Mouse (Mus musculus) liver, adult 2 months (tissue): ENCODE data around the gene Cfap126. TPM values are rescaled to one million over a fixed set of nuclear protein-coding genes. Genes with fewer than 3 reads are reported as not detected.
"Not testable (repeated sequence)": the region's sequence is repeated elsewhere in the genome, so short reads cannot be mapped to it uniquely, and the experiment has no call there.

Experiments used
- DNase-seq: peaks from one replicate; pipeline ENCODE4 v3.0.0-alpha.2; 2011; ENCODE audit warnings: low read depth, low spot score; ENCODE audit errors: extremely low read depth
- H3K27ac ChIP-seq: fragments of 200-500 bp; replicated peaks from 2 replicates; pipeline ENCODE4 v1.5.1; 2012; ENCODE audit warnings: low read depth, mild to moderate bottlenecking, control low read depth, inconsistent platforms, low read length; ENCODE audit not compliant: insufficient read depth
- H3K27me3 ChIP-seq: fragments of 200-500 bp; 2 replicates; pipeline ENCODE4 v1.6.1; 2012; ENCODE audit warnings: mild to moderate bottlenecking, moderate library complexity, low read length, inconsistent platforms; ENCODE audit not compliant: control insufficient read depth, insufficient read depth
- H3K36me3 ChIP-seq: fragments of 200-500 bp; 2 replicates; pipeline ENCODE4 v1.6.1; 2012; ENCODE audit warnings: low read length, inconsistent platforms; ENCODE audit not compliant: control insufficient read depth, insufficient read depth
- H3K4me1 ChIP-seq: fragments of 200-500 bp; 2 replicates; pipeline ENCODE4 v1.6.1; 2011; ENCODE audit warnings: low read length; ENCODE audit not compliant: control insufficient read depth, insufficient read depth
- H3K4me3 ChIP-seq: fragments of 200-500 bp; 2 replicates; pipeline ENCODE4 v1.5.1; 2011; ENCODE audit warnings: low read depth, mild to moderate bottlenecking, control low read depth, low read length, moderate library complexity; ENCODE audit not compliant: insufficient read depth
- H3K79me2 ChIP-seq: fragments of 200-500 bp; 2 replicates; pipeline ENCODE4 v1.6.1; 2012; ENCODE audit warnings: inconsistent platforms, mild to moderate bottlenecking, low read length, moderate library complexity; ENCODE audit not compliant: control insufficient read depth, insufficient read depth
- H3K9ac ChIP-seq: fragments of 200-500 bp; 2 replicates; pipeline ENCODE4 v1.6.1; 2012; ENCODE audit warnings: low read depth, mild to moderate bottlenecking, control low read depth, inconsistent platforms, low read length
- CTCF ChIP-seq: fragments of 200-500 bp; IDR thresholded peaks from 2 replicates; pipeline ENCODE4 v1.5.1; 2011; ENCODE audit warnings: low read depth, low read length, control low read depth
- POLR2A ChIP-seq: fragments of 200-500 bp; IDR thresholded peaks from 2 replicates; pipeline ENCODE4 v1.6.1; 2011; ENCODE audit warnings: low read length, control low read depth; ENCODE audit not compliant: insufficient read depth; ENCODE audit errors: extremely low read depth
- WGBS: fragments of 180-500 bp; shearing (Covaris S2); methylation state at CpG from one replicate; pipeline ENCODE4 v1.1.7; 2018; 5-methylcytosine and 5-hydroxymethylcytosine counted together
- polyA plus RNA-seq: library from polyadenylated mRNA; depleted of rRNA; stranded (reverse); fragments of >200 nt; gene quantifications from 2 replicates; pipeline ENCODE4 v1.2.3, GENCODE M21; 2012; rRNA removed
- total RNA-seq: library from RNA; depleted of rRNA; stranded (reverse); fragments of >200 nt; gene quantifications from 2 replicates; pipeline ENCODE4 v1.2.3, GENCODE M21; 2014; rRNA removed

Gene Cfap126
- total RNA-seq (0.13 and 0.37 TPM in 2 replicates), polyA plus RNA-seq (1.5 and 3.5 TPM in 2 replicates)

- H3K9ac ChIP-seq, result peak within 1 kb of the TSS; percentile 76
- H3K79me2 ChIP-seq, result no peaks in the 10 kb centered on the region
- WGBS, result 4% methylated on average over 24 of the region's 24 CpGs
- peaks cover 11% of the 10 kb centered on the region for H3K4me1 ChIP-seq
- H3K27ac ChIP-seq, result peak within 1 kb of the TSS; percentile 78
- no peaks in the 10 kb centered on the region for H3K27me3 ChIP-seq
- H3K4me3 ChIP-seq, result peak within 1 kb of the TSS; percentile 68
- peak; percentile 89 for DNase-seq
- no peaks in the 10 kb centered on the region for H3K36me3 ChIP-seq
- TF ChIP-seq CTCF, result no peak
- peak; percentile 64; the same call in 1 of the 2 replicates for TF ChIP-seq POLR2A
Measured at GRCm38 (mm10) chr1:171113873-171114299, at the start of gene Cfap126. Gene Cfap126 (plus strand): TSS chr1:171113918.

GRCm38 (mm10) chr1:171064491-171065242 lies 49.1 kb upstream of the Cfap126 start, which contains the start of gene Fcgr3:
Gene Fcgr3 (minus strand): TSS chr1:171064935.
- H3K27ac ChIP-seq, result not testable (repeated sequence)
- peak; percentile 48 for DNase-seq

DNA sequence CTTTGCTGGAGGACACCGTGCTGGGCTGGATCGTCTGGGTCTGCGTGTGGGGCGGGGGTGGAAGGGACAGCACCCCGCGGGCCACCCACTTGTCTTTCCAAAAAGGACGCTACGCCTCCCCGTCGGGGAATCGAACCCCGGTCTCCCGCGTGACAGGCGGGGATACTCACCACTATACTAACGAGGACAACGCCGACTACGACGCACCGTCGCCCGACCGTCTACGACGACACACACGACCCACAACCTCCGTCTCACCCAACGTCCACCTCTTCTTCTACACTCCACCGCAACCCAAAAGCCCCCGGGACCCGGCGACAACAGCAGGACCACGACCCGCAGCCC lies 48.5 kb upstream of the Cfap126 start:
- not testable (repeated sequence) for H3K36me3 ChIP-seq, H3K4me1 ChIP-seq, H3K9ac ChIP-seq, DNase-seq, H3K27ac ChIP-seq, H3K79me2 ChIP-seq, H3K4me3 ChIP-seq
- 3% methylated on average over 26 of the region's 35 CpGs for WGBS
- peaks cover 22% of the 10 kb centered on the region for H3K27me3 ChIP-seq

More at GRCm38 (mm10) chr1:171064491-171065242, 49.1 kb upstream of the Cfap126 start, which contains the start of gene Fcgr3:
- Histone ChIP-seq H3K27me3 (peaks cover 20% of the 10 kb centered on the region), H3K4me3 (peak within 1 kb of the TSS; percentile 46), H3K9ac (peak within 1 kb of the TSS; percentile 6; the same call in 1 of the 2 replicates)
- peak; percentile 54 for TF ChIP-seq CTCF
- H3K36me3 ChIP-seq, H3K79me2 ChIP-seq, H3K4me1 ChIP-seq: not testable (repeated sequence)
- 1% methylated on average over 45 of the region's 75 CpGs for WGBS

GRCm38 (mm10) chr1:171065768-171066167 lies 48.0 kb upstream of the Cfap126 start:
- peaks cover 22% of the 10 kb centered on the region for H3K27me3 ChIP-seq
- not testable (repeated sequence) for DNase-seq, H3K4me1 ChIP-seq, H3K36me3 ChIP-seq, H3K79me2 ChIP-seq, H3K27ac ChIP-seq, H3K4me3 ChIP-seq, H3K9ac ChIP-seq
- 7% methylated on average over 30 of the region's 45 CpGs for WGBS

GRCm38 (mm10) chr1:171066583-171066982 lies 47.1 kb upstream of the Cfap126 start:
- WGBS, result 23% methylated on average over 3 of the region's 10 CpGs

GRCm38 (mm10) chr1:171067928-171068327 lies 45.8 kb upstream of the Cfap126 start:
- not testable (repeated sequence) for H3K36me3 ChIP-seq, H3K27ac ChIP-seq, H3K4me1 ChIP-seq, DNase-seq, H3K4me3 ChIP-seq, H3K9ac ChIP-seq, H3K79me2 ChIP-seq
- 47% methylated on average over 5 of the region's 5 CpGs for whole genome bisulfite sequencing
- H3K27me3 ChIP-seq, result peaks cover 25% of the 10 kb centered on the region

More at GRCm38 (mm10) chr1:171066583-171066982, 47.1 kb upstream of the Cfap126 start:
- peaks cover 25% of the 10 kb centered on the region for H3K27me3 ChIP-seq
- not testable (repeated sequence) for DNase-seq, H3K4me1 ChIP-seq, H3K9ac ChIP-seq, H3K4me3 ChIP-seq, H3K79me2 ChIP-seq, H3K36me3 ChIP-seq, H3K27ac ChIP-seq

GRCm38 (mm10) chr1:171069508-171069907 lies 44.2 kb upstream of the Cfap126 start:
- not testable (repeated sequence) for H3K9ac ChIP-seq, H3K27ac ChIP-seq, DNase-seq, H3K4me3 ChIP-seq, H3K79me2 ChIP-seq, H3K4me1 ChIP-seq, H3K36me3 ChIP-seq
- WGBS, result 69% methylated on average over 3 of the region's 3 CpGs
- H3K27me3 ChIP-seq, result peaks cover 22% of the 10 kb centered on the region

DNA sequence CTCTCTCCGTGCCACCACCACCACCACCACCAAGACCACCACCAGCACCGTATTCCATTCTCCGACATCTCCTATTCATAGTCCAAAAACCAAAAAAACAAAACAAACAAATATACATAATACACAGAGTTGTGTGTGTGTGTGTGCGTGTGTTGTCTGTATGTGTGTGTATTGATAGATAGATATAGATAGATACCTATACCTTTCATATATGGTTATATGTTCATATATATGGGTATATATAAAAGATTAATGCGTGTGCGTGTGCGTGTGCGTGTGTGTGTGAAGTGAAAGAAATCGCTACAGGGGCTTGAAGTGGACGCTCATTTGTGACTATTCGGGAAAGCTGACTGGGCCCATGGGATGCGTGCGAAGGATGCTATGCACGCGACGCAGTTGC lies 42.8 kb upstream of the Cfap126 start:
- H3K9ac ChIP-seq, DNase-seq, H3K27ac ChIP-seq, H3K4me1 ChIP-seq, H3K36me3 ChIP-seq, H3K79me2 ChIP-seq, H3K4me3 ChIP-seq: not testable (repeated sequence)
- WGBS, result 23% methylated on average over 16 of the region's 16 CpGs
- peaks cover 18% of the 10 kb centered on the region for H3K27me3 ChIP-seq

DNA sequence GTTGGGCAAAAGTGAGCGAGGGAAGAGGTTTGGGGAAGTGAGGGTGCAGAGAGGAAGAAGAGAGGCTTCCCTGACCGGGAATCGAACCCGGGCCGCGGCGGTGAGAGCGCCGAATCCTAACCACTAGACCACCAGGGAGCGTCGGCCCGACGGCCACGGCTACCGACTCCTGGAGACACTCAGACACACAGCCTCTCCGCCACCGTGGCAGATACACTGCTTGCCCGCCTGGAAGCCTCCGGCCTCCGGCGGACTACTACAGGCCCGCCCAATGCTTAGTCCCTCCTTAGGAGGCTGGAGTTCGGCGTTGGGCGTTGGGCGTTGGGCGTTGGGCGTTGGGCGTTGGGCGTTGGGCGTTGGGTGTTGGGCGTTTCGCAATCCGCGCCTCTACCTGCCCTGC lies 42.0 kb upstream of the Cfap126 start:
- no CpG with 5 or more reads among the region's 35 CpGs for WGBS
- H3K4me3 ChIP-seq, H3K27ac ChIP-seq, H3K36me3 ChIP-seq, H3K9ac ChIP-seq, DNase-seq, H3K79me2 ChIP-seq, H3K4me1 ChIP-seq: not testable (repeated sequence)
- peaks cover 18% of the 10 kb centered on the region for H3K27me3 ChIP-seq
